Comparison of ENCODE assay signal across 9 mouse cellular contexts in the genomic region with DNA sequence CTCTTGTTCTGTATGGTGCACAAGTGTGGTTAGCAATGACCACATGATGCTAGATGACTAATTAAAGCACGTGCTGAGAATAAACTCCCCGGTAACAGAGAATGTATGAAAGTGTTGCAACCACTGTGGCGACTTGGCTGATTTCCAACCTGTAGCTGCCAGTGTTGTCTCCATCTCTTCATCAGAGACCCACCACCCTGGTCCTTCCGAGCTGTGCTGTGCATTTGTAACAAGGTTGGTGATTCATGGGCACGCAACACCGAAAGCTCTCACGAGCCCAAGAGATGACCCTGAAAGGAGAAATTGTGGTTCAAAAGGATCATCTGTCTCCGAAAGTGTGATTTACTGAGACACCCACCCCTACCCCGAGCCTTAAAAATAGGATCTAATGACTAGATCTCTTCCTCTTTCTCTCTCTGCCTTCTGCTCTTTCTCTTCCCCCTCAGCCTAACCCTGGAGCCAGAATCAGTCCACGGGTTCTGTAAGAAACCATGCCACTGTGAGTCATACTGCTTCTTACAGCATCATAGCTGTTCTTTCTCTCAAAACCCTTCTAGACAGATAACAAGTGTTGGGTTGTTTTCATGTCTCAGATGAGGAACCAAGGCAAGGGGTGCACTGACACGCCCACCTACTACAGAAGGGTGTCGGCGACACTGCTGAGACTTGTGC.
A peak's percentile ranks its signal among the peaks of the same experiment; 100 is the strongest.
DNase-seq lines count a peak whose midpoint lies in the region; ATAC-seq lines count a peak whose summit lies in the region.
"Had no signal": no experiment of that assay in that cellular context is flagged by ENCODE, and none has a peak within 500 bp of the region (broad histone marks: within the 10 kb centered on the region; RNA-seq: fewer than 3 reads in every experiment).

No protein-coding gene starts in this region.

- no peak overlapping the region for H3K9ac ChIP-seq in kidney, embryonic 15.5 days

- H3K4me1 ChIP-seq in kidney, embryonic 15.5 days, result peaks cover 6% of the 10 kb centered on the region
- H3K4me1 ChIP-seq: megakaryocyte, embryonic 14.5 days had no signal

- 76% methylated on average over 13 of the region's 13 CpGs for whole genome bisulfite sequencing in kidney, embryonic 15.5 days

- no peak overlapping the region for H3K4me2 ChIP-seq in kidney, embryonic 15.5 days

- ATAC-seq in kidney, embryonic 15.5 days (replicated peaks; ENCODE audit: low FRiP score), result no peak

- intact Hi-C loops in heart, postnatal 25 days (cut with DNase I), result no loop called here

- H3K4me3 ChIP-seq in kidney, embryonic 15.5 days (replicated peaks), result no peak overlapping the region
- H3K4me3 ChIP-seq: megakaryocyte, embryonic 14.5 days had no signal

- H3K36me3 ChIP-seq in kidney, embryonic 15.5 days, result no peaks in the 10 kb centered on the region

- no peaks in the 10 kb centered on the region for H3K27me3 ChIP-seq in kidney, embryonic 15.5 days
- H3K27me3 ChIP-seq: megakaryocyte, embryonic 14.5 days had no signal

- DNase-seq in heart, adult 8-10 months (ENCODE audit: low spot score), result peak; percentile 24
- no peak for DNase-seq in heart, postnatal 25 days (ENCODE audit: low spot score)
- peak; percentile 38 for DNase-seq in testis, postnatal 10 days (ENCODE audit: low spot score)
- DNase-seq in testis, postnatal 14 days (ENCODE audit: low spot score), result no peak
- peak; percentile 30 to 36 for DNase-seq in lung, adult 18-20 months
- no peak for DNase-seq in ovary, postnatal 14 days (ENCODE audit: low spot score)
- no peak for DNase-seq in cerebellum, adult 18-20 months

- no peak overlapping the region for H3K27ac ChIP-seq in kidney, embryonic 15.5 days

- H3K9me3 ChIP-seq in kidney, embryonic 15.5 days (replicated peaks), result no peaks in the 10 kb centered on the region
- H3K9me3 ChIP-seq: megakaryocyte, embryonic 14.5 days had no signal

Comparison
In these comparisons a context has a peak if more than half of its experiments do, and no peak if none do; other contexts are left out.
1. DNase-seq: peak in heart, adult 8-10 months (single experiment), testis, postnatal 10 days (single experiment) and lung, adult 18-20 months (2 of 2); none in heart, postnatal 25 days (single experiment), testis, postnatal 14 days (single experiment), ovary, postnatal 14 days (single experiment) and cerebellum, adult 18-20 months (0 of 2).